Mouse (Mus musculus) brain, embryonic 14.5 days (tissue): Measurements from ENCODE around the gene G0s2.

Experiments used
- CTCF ChIP-seq: fragments of 200-500 bp; IDR thresholded peaks from 2 replicates; pipeline ENCODE4 v1.5.1; 2012; ENCODE audit warnings: inconsistent platforms, mild to moderate bottlenecking, moderate library complexity, borderline replicate concordance; ENCODE audit not compliant: insufficient read depth, insufficient read length; ENCODE audit errors: extremely low read depth
- POLR2A ChIP-seq: fragments of 200-500 bp; IDR thresholded peaks from 2 replicates; pipeline ENCODE4 v1.6.1; 2012; ENCODE audit warnings: mild to moderate bottlenecking, inconsistent platforms, borderline replicate concordance; ENCODE audit not compliant: poor library complexity, insufficient read depth, insufficient read length, severe bottlenecking; ENCODE audit errors: extremely low read depth

- TF ChIP-seq CTCF (no peak), POLR2A (no peak)
Measured at GRCm38 (mm10) chr1:193301216-193302092, 28.4 kb upstream of the G0s2 start.
